Mouse (Mus musculus): ENCODE results near the gene Rpl31.

DNA sequence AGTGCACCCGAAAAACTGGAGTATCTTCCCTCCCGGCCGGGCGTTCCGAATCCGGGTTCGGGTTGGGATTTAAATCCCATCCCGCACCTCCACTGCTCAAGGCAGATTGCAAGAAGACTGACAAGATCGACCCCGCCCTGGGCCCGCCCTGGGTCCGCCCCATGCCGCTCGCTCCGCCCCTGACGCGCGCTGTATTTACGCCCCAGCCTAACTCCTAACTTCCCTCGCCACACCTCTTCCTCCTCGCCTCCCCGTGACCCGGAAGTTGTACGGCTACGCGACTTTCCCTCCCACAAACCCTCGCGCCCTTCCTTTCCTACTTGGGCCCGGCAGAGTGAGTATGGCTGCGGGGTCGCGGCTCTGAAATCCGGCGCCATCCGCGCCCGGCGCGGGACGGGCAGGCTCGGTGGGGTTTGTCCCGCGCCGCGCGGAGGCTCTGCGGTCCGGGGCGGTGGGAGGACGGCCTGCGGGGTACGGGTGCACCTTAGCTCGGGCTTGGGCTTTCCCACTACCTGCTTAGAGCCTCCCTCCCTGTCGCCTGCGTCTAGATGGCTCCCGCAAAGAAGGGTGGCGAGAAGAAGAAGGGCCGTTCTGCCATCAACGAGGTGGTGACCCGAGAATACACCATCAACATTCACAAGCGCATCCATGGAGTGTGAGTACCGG lies at the start of gene Rpl31:
- no peak for TF ChIP-seq CTCF (IDR thresholded peaks at IDR 0.05; ENCODE audit: control insufficient read depth, insufficient read depth, insufficient read length)
- TF ChIP-seq MAX (IDR thresholded peaks at IDR 0.05), result no peak
- TF ChIP-seq USF1 (IDR thresholded peaks at IDR 0.05; ENCODE audit: low read depth), result peak; percentile 58
- TF ChIP-seq MYOD1 (IDR thresholded peaks at IDR 0.05; ENCODE audit: control insufficient read depth, insufficient read length, low read depth), result no peak
- no peak for TF ChIP-seq CEBPB (IDR thresholded peaks at IDR 0.05; ENCODE audit: low read depth)
- no peak for TF ChIP-seq MYOG (IDR thresholded peaks at IDR 0.05; ENCODE audit: control insufficient read depth, extremely low read depth, insufficient read length)
- no peak for TF ChIP-seq FOSL1 (IDR thresholded peaks at IDR 0.05; ENCODE audit: insufficient read depth, low read length, poor library complexity, severe bottlenecking)
